Comparison of ENCODE assay signal across 26 mouse cellular contexts in the genomic region with DNA sequence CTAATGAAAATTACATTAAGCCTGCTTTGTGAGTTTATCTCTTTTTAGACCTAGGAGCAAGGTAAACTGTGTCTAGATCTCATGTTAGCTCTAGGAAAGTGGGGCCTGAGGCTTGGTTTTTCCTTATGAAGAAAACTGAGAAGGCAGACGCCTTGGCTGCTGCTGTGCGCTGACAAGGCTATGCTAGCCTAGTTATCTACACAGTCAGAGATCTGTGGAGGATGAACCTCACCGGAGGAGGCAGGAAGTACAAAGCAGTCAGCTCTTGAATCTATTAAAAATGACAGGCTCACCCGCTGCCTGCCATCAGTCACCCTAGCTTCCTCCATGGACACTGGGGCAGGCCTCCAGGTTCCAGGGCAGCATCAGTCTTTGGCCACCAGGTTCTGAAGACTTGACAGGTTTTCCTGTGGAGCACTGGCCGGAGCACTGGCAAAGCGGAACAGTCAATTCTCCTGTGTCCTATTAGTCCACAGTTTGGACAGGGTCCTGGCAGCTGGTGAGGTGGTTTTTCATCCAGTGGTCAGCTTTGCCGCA. TPM values are rescaled to one million over a fixed set of nuclear protein-coding genes. Genes with fewer than 3 reads are reported as not detected.
DNase-seq lines count a peak whose midpoint lies in the region; ATAC-seq and TF ChIP-seq lines count a peak whose summit lies in the region.
"Had no signal": no experiment of that assay in that cellular context is flagged by ENCODE, and none has a peak within 500 bp of the region (broad histone marks: within the 10 kb centered on the region; RNA-seq: fewer than 3 reads in every experiment).

No protein-coding gene starts in this region.

- no peak for TF ChIP-seq POLR2A in lung, adult 2 months (IDR thresholded peaks at IDR 0.05; ENCODE audit: borderline replicate concordance, extremely low read depth, low read depth, low read length)

- DNase-seq in heart, embryonic 10.5 days (ENCODE audit: low spot score), result peak; percentile 58
- DNase-seq in heart, postnatal 4 days, result no peak
- DNase-seq in kidney, postnatal 10 days, result peak; percentile 19
- DNase-seq in naive thymus-derived CD4-positive, alpha-beta T cell, adult 2 months (ENCODE audit: low read depth), result peak; percentile 44
- no peak for DNase-seq in lung, adult 2 months
- DNase-seq: adrenal gland, postnatal 10 days; cerebellum, adult 11 months; cerebellum, adult 8-10 months; cerebellum, postnatal 36 days; gastrocnemius, postnatal 14 days; heart, adult 2 months had no signal

- 70% methylated on average over 7 of the region's 7 CpGs for WGBS in heart, embryonic 10.5 days
- 56% methylated on average over 7 of the region's 7 CpGs for WGBS in kidney, embryonic 16.5 days
- WGBS in lung, adult 2 months, result 62% methylated on average over 7 of the region's 7 CpGs
- 67% methylated on average over 7 of the region's 7 CpGs for WGBS in intestine, postnatal 0 days

- peaks cover 71% of the 10 kb centered on the region for H3K27me3 ChIP-seq in heart, embryonic 10.5 days (ENCODE audit: insufficient read depth, poor library complexity, severe bottlenecking)
- peaks cover 33% of the 10 kb centered on the region for H3K27me3 ChIP-seq in kidney, embryonic 16.5 days (ENCODE audit: insufficient read depth, low read length)
- peaks cover 34% of the 10 kb centered on the region for H3K27me3 ChIP-seq in intestine, postnatal 0 days (replicated peaks; ENCODE audit: control insufficient read depth, insufficient read depth, low read length)

- H3K27ac ChIP-seq in heart, embryonic 10.5 days, result no peak overlapping the region
- H3K27ac ChIP-seq in kidney, embryonic 16.5 days (ENCODE audit: low read length), result no peak overlapping the region
- H3K27ac ChIP-seq in intestine, postnatal 0 days (ENCODE audit: low read depth, low read length), result no peak overlapping the region
- H3K27ac ChIP-seq: embryonic facial prominence, embryonic 13.5 days; forebrain, embryonic 12.5 days; heart, adult 2 months; hindbrain, embryonic 15.5 days had no signal

- no peak overlapping the region for H3K4me3 ChIP-seq in heart, embryonic 10.5 days
- no peak overlapping the region for H3K4me3 ChIP-seq in kidney, embryonic 16.5 days (ENCODE audit: low read length)
- no peak overlapping the region for H3K4me3 ChIP-seq in lung, adult 2 months (replicated peaks; ENCODE audit: extremely low read depth, low read depth, low read length)
- no peak overlapping the region for H3K4me3 ChIP-seq in intestine, postnatal 0 days (ENCODE audit: low read depth, low read length)
- H3K4me3 ChIP-seq: embryonic facial prominence, embryonic 13.5 days; forebrain, embryonic 12.5 days; heart, adult 2 months; heart, embryonic 12.5 days; hindbrain, embryonic 15.5 days had no signal

- no peaks in the 10 kb centered on the region for H3K36me3 ChIP-seq in heart, embryonic 10.5 days
- no peaks in the 10 kb centered on the region for H3K36me3 ChIP-seq in kidney, embryonic 16.5 days (ENCODE audit: insufficient read depth, low read length)
- H3K36me3 ChIP-seq in intestine, postnatal 0 days (ENCODE audit: control insufficient read depth, insufficient read depth), result no peaks in the 10 kb centered on the region
- H3K36me3 ChIP-seq: embryonic facial prominence, embryonic 13.5 days; forebrain, embryonic 12.5 days; heart, embryonic 12.5 days; hindbrain, embryonic 15.5 days had no signal

- no peak for TF ChIP-seq CTCF in lung, adult 2 months (IDR thresholded peaks at IDR 0.05; ENCODE audit: insufficient read depth, low read length)
- TF ChIP-seq CTCF in intestine, postnatal 0 days (IDR thresholded peaks at IDR 0.05; ENCODE audit: low read depth), result no peak

- ATAC-seq in kidney, embryonic 16.5 days (ENCODE audit: low FRiP score, low TSS enrichment), result no peak
- peak; percentile 37 for ATAC-seq in activated CD4-positive, CD25-positive, alpha-beta regulatory T cell, adult 4 months
- ATAC-seq in intestine, postnatal 0 days, result no peak
- ATAC-seq: forebrain, embryonic 16.5 days had no signal

- peaks cover 3% of the 10 kb centered on the region; the same call in 1 of the 2 replicates for H3K4me1 ChIP-seq in heart, embryonic 10.5 days
- H3K4me1 ChIP-seq in kidney, embryonic 16.5 days (ENCODE audit: insufficient read depth, low read length), result peaks cover 4% of the 10 kb centered on the region
- no peaks in the 10 kb centered on the region for H3K4me1 ChIP-seq in lung, adult 2 months (ENCODE audit: control insufficient read depth, insufficient read depth, low read length)
- H3K4me1 ChIP-seq in intestine, postnatal 0 days (replicated peaks; ENCODE audit: control insufficient read depth, insufficient read depth, low read length), result no peaks in the 10 kb centered on the region; the same call in none of the 2 replicates
- H3K4me1 ChIP-seq: heart, embryonic 12.5 days had no signal

- H3K9ac ChIP-seq in kidney, embryonic 16.5 days (replicated peaks; ENCODE audit: low read length), result no peak overlapping the region
- H3K9ac ChIP-seq in intestine, postnatal 0 days (ENCODE audit: low read depth, low read length), result no peak overlapping the region
- H3K9ac ChIP-seq: embryonic facial prominence, embryonic 13.5 days; forebrain, embryonic 12.5 days; heart, embryonic 12.5 days; hindbrain, embryonic 15.5 days had no signal

- H3K9me3 ChIP-seq in heart, embryonic 10.5 days, result no peaks in the 10 kb centered on the region
- no peaks in the 10 kb centered on the region for H3K9me3 ChIP-seq in kidney, embryonic 16.5 days (ENCODE audit: low read length)
- no peaks in the 10 kb centered on the region for H3K9me3 ChIP-seq in intestine, postnatal 0 days (ENCODE audit: control insufficient read depth)
- H3K9me3 ChIP-seq: embryonic facial prominence, embryonic 13.5 days; forebrain, embryonic 12.5 days; heart, embryonic 12.5 days; hindbrain, embryonic 15.5 days had no signal

- H3K4me2 ChIP-seq in kidney, embryonic 16.5 days (replicated peaks; ENCODE audit: low read depth, low read length), result no peak overlapping the region
- no peak overlapping the region for H3K4me2 ChIP-seq in intestine, postnatal 0 days (replicated peaks; ENCODE audit: low read depth)
- H3K4me2 ChIP-seq: embryonic facial prominence, embryonic 13.5 days; forebrain, embryonic 12.5 days; heart, embryonic 12.5 days; hindbrain, embryonic 15.5 days had no signal

RNA-seq across cellular contexts. Expression of gene Gpr83, which starts 1.8 kb away (rescaled TPM):
- polyA plus RNA-seq in heart, embryonic 10.5 days (2016; fragmentation: Nextera tagmentation; extraction: Ambion mirVana), result not detected in 2 replicates
- total RNA-seq in heart, postnatal 4 days (2021), result not detected
- 0.49 and 0.53 TPM in 2 replicates for polyA plus RNA-seq in kidney, embryonic 16.5 days (2015; fragmentation: Nextera tagmentation; extraction: Ambion mirVana)
- 10 to 100 TPM; 88.3 to 94.9 TPM for polyA plus RNA-seq in activated CD4-positive, CD25-positive, alpha-beta regulatory T cell, adult 4 months (2017; shearing (Covaris generic))
- 0.27 and 0.32 TPM in 2 replicates for polyA plus RNA-seq in lung, adult 2 months (2012; rRNA removed)
- 0.22 and 0.35 TPM in 2 replicates for polyA plus RNA-seq in intestine, postnatal 0 days (2015; fragmentation: Nextera tagmentation; extraction: Ambion mirVana)
- total RNA-seq: gastrocnemius, postnatal 14 days; heart, adult 2 months; heart, postnatal 25 days had no signal
- polyA plus RNA-seq: C2C12; gonadal fat pad, adult 2 months; heart, embryonic 12.5 days had no signal

RNA-seq across cellular contexts. Expression of gene Izumo1r, which starts 45.5 kb away (rescaled TPM):
- polyA plus RNA-seq in heart, embryonic 10.5 days (2016; fragmentation: Nextera tagmentation; extraction: Ambion mirVana), result 0.10 TPM in 1 of 2 replicates, not detected in the other
- not detected for total RNA-seq in heart, postnatal 4 days (2021)
- not detected in 2 replicates for polyA plus RNA-seq in kidney, embryonic 16.5 days (2015; fragmentation: Nextera tagmentation; extraction: Ambion mirVana)
- 1,000 to 10,000 TPM in 1 of 2 experiments, 100 to 1,000 TPM in 1; 971 to 1,075 TPM for polyA plus RNA-seq in activated CD4-positive, CD25-positive, alpha-beta regulatory T cell, adult 4 months (2017; shearing (Covaris generic))
- polyA plus RNA-seq in lung, adult 2 months (2012; rRNA removed), result 1.5 TPM in 2 replicates
- not detected in 2 replicates for polyA plus RNA-seq in intestine, postnatal 0 days (2015; fragmentation: Nextera tagmentation; extraction: Ambion mirVana)
- total RNA-seq: adrenal gland, postnatal 4 days; gastrocnemius, postnatal 14 days; heart, adult 2 months; heart, postnatal 25 days had no signal
- polyA plus RNA-seq: brain, embryonic 14.5 days; C2C12; forebrain, embryonic 12.5 days; forebrain, embryonic 16.5 days; frontal cortex, adult 2 months; heart, embryonic 12.5 days; hindbrain, embryonic 11.5 days; hindbrain, embryonic 15.5 days had no signal

Comparison
In these comparisons a context has a peak if more than half of its experiments do, and no peak if none do; other contexts are left out.
1. DNase-seq: peak in heart, embryonic 10.5 days (single experiment), kidney, postnatal 10 days (single experiment) and naive thymus-derived CD4-positive, alpha-beta T cell, adult 2 months (single experiment); none in heart, postnatal 4 days (single experiment) and lung, adult 2 months (single experiment).
2. RNA of gene Gpr83, which starts 1.8 kb away (polyA plus RNA-seq): 88.3 to 94.9 TPM in activated CD4-positive, CD25-positive, alpha-beta regulatory T cell, adult 4 months; 0.49 to 0.53 TPM in kidney, embryonic 16.5 days, 0.22 to 0.35 TPM in intestine, postnatal 0 days, 0.27 to 0.32 TPM in lung, adult 2 months and not detected in heart, embryonic 10.5 days; every median in the first group is over 10 times any median in the second.
3. RNA of gene Izumo1r, which starts 45.5 kb away (polyA plus RNA-seq): 971 to 1,075 TPM in activated CD4-positive, CD25-positive, alpha-beta regulatory T cell, adult 4 months; 1.5 TPM in lung, adult 2 months, not detected in intestine, postnatal 0 days, 0.10 TPM in heart, embryonic 10.5 days and not detected in kidney, embryonic 16.5 days; every median in the first group is over 100 times any median in the second.